Mouse (Mus musculus) lung, embryonic 14.5 days (tissue): ENCODE results near the gene Prdm5. TPM values are rescaled to one million over a fixed set of nuclear protein-coding genes. Genes with fewer than 3 reads are reported as not detected.

Experiments
- ATAC-seq: fragments of 200-750 bp; cut with Nextera tagmentation; 2 replicates; pipeline ENCODE4 v1.8.0; 2017; ENCODE audit warnings: mild to moderate bottlenecking, moderate TSS enrichment, moderate library complexity; ENCODE audit not compliant: insufficient read depth
- DNase-seq: peaks from one replicate; pipeline ENCODE4 v3.0.0-alpha.2; 2015
- H3K27ac ChIP-seq: fragments of 300-500 bp; sonication (generic); 2 replicates; pipeline ENCODE4 v1.5.1; 2014; ENCODE audit warnings: low read depth, mild to moderate bottlenecking, moderate library complexity
- H3K27me3 ChIP-seq: fragments of 300-500 bp; sonication (generic); 2 replicates; pipeline ENCODE4 v1.6.1; 2014; ENCODE audit warnings: low read length, control low read depth; ENCODE audit not compliant: insufficient read depth
- H3K36me3 ChIP-seq: fragments of 300-500 bp; sonication (generic); 2 replicates; pipeline ENCODE4 v1.6.1; 2014; ENCODE audit warnings: control low read depth; ENCODE audit not compliant: insufficient read depth
- H3K4me1 ChIP-seq: fragments of 300-500 bp; sonication (generic); 2 replicates; pipeline ENCODE4 v1.6.1; 2014; ENCODE audit warnings: antibody characterized with exemption, control low read depth; ENCODE audit not compliant: insufficient read depth
- H3K4me2 ChIP-seq: fragments of 300-500 bp; sonication (generic); 2 replicates; pipeline ENCODE4 v1.6.1; 2014; ENCODE audit warnings: mild to moderate bottlenecking
- H3K4me3 ChIP-seq: fragments of 300-500 bp; sonication (generic); 2 replicates; pipeline ENCODE4 v1.5.1; 2014; ENCODE audit warnings: low read depth, low read length
- H3K9ac ChIP-seq: fragments of 300-500 bp; sonication (generic); 2 replicates; pipeline ENCODE4 v1.6.1; 2014
- H3K9me3 ChIP-seq: fragments of 300-500 bp; sonication (generic); 2 replicates; pipeline ENCODE4 v1.6.1; 2016; ENCODE audit warnings: low read depth, low read length, control low read depth
- CTCF ChIP-seq: IDR thresholded peaks from 2 replicates; pipeline ENCODE4 v1.5.1; 2016; ENCODE audit warnings: antibody characterized with exemption, low read depth
- WGBS: fragments of 180-500 bp; shearing (Covaris S2); extraction: QIAGEN DNeasy Blood & Tissue Kit; methylation state at CpG from one replicate; pipeline ENCODE4 v1.1.7; 2014; 5-methylcytosine and 5-hydroxymethylcytosine counted together
- polyA plus RNA-seq: library from polyadenylated mRNA; unstranded; fragments of >200 nt; fragmentation: Nextera tagmentation; extraction: Ambion mirVana; gene quantifications from 2 replicates; pipeline ENCODE4 v1.2.1, GENCODE M21; 2014

Gene Prdm5
- 23.5 and 25.0 TPM in 2 replicates for polyA plus RNA-seq

DNA sequence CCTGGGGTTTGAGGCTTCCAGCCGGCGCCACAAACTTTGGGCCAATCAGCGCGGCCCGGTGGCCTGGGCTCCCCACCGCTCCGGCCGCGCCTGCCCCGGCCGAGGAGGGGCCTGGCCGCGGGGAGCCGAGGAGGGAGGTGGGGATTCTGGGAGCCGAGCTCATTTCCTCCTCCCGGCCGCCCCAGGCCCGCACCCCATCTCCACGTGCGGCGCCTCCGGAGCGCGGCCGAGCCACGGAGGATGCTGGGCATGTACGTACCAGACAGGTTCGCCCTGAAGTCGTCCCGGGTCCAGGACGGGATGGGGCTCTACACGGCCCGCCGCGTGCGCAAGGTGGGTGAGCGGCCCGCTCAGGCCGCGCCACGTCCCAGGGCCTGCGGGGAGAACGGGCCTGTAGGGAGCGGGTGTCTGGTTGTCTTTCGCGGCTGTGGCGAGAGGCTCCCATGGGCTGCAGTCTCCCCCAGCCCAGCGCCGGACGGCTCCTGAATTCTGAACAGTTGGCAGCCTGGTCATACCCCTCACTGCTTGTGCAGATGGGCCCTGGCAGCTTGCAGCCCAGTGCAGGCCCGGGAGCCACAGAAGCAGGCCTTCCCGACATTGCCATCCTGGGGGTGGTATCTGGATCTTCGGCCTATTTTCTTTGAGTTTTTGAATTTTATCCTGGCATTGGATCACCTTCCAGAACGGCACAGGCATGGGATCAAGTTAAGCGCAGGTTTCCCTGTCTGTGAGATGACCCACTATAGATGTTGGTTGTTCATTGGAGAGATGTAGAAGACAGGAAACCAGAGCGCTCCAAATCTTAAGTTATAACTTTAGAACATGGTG lies at the start of gene Prdm5:
Gene Prdm5 (plus strand): TSS at position 128 of the 828 bp plus-strand sequence.
- WGBS, result 3% methylated on average over 55 of the region's 56 CpGs
- Histone ChIP-seq H3K27me3 (no peaks in the 10 kb centered on the region), H3K4me1 (peaks cover 10% of the 10 kb centered on the region; the same call in 1 of the 2 replicates), H3K9ac (peak within 1 kb of the TSS; percentile 88), H3K4me2 (peak within 1 kb of the TSS; percentile 77), H3K36me3 (no peaks in the 10 kb centered on the region), H3K27ac (peak within 1 kb of the TSS; percentile 83), H3K4me3 (peak within 1 kb of the TSS; percentile 67), H3K9me3 (no peaks in the 10 kb centered on the region)
- TF ChIP-seq CTCF, result no peak
- peak; percentile 96 for ATAC-seq
- DNase-seq, result peak; percentile 83

DNA sequence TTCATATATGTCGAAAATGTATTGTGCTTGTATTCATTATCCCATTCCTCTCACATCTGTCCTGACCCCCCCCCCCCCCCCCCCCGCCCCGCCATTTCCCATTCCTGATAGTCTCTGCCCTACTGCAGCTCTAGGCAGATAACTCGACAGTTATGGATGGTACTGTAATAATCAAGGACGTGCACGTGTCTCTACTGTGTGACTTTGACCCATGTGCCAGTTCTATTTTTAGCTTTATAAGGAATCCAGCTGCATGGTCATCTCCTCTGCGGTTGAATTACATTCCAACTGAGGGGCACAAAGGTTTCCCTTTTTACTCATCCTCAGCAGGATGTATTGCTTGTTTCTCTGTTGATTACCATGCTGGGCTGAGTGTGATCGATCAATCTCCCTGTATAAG lies 39.3 kb upstream of the Prdm5 start:
- H3K27me3 ChIP-seq, result no peaks in the 10 kb centered on the region
- DNase-seq, result peak; percentile 12

DNA sequence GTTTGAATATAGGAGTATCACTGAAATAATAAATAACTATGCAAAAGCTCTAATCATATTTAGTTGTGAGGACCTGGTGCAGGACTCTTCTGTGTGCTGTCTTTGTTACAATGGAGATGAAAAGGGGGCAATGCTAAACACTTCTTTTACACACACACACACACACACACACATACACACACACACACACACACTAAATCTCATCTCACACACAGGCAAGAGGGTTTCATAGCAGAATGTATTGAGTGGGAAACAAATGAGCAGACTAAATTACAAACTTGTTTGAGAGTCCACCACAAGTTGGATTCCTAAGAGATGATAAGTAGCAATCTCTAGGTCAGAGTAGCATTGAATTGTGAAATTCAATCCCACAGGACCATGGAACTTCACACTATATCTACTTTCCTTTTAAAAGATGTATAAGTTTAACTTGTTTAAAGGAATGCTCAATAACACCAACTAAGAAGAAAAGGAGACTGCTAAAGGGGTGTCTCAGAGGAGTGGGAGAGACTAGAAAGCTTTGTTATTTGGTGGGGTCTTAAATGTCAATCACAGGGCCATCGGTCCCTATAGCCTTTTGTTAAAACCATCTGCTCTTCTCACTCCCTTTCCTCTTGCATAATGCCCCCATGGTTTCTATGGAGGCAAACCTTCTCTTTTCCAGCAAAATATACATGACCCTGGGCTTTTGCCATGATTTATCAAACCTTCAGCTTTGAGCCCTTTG lies 35.5 kb upstream of the Prdm5 start:
- no peak for ATAC-seq
- 68% methylated on average over 1 of the region's 1 CpGs for WGBS
- no peak overlapping the region for H3K9ac ChIP-seq
- H3K4me1 ChIP-seq, result no peaks in the 10 kb centered on the region
- no peaks in the 10 kb centered on the region for H3K27me3 ChIP-seq
- H3K4me2 ChIP-seq, result no peak overlapping the region
- no peak overlapping the region for H3K27ac ChIP-seq
- no peak overlapping the region for H3K4me3 ChIP-seq
- no peaks in the 10 kb centered on the region for H3K9me3 ChIP-seq
- no peaks in the 10 kb centered on the region for H3K36me3 ChIP-seq
- DNase-seq, result no peak
- no peak for TF ChIP-seq CTCF

More for the DNA sequence above, 39.3 kb upstream of the Prdm5 start:
- Histone ChIP-seq H3K4me3 (no peak overlapping the region), H3K9ac (no peak overlapping the region), H3K9me3 (no peaks in the 10 kb centered on the region), H3K27ac (no peak overlapping the region), H3K4me1 (no peaks in the 10 kb centered on the region), H3K36me3 (no peaks in the 10 kb centered on the region), H3K4me2 (no peak overlapping the region)
- peak; percentile 49 for ATAC-seq
- TF ChIP-seq CTCF, result no peak
- WGBS, result 35% methylated on average over 8 of the region's 8 CpGs

DNA sequence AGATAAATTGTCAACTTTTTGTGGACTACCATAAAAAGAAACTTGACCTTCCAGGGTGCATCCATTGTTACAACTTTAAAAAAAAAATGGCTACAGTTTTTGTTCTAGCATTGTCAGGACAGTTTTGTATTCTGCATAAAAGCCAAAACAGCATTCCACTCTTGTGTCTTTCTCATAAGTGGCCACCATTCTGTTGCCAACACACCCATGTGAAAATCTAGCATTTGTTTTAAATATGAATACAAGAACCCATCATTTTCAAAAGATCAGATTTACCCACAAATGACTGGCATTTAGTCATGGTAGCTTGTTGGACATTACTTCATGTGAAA lies 35.0 kb upstream of the Prdm5 start:
- Histone ChIP-seq H3K4me3 (no peak overlapping the region), H3K9me3 (no peaks in the 10 kb centered on the region), H3K27me3 (no peaks in the 10 kb centered on the region), H3K36me3 (no peaks in the 10 kb centered on the region), H3K4me2 (no peak overlapping the region), H3K27ac (no peak overlapping the region), H3K9ac (no peak overlapping the region), H3K4me1 (no peaks in the 10 kb centered on the region)
- no peak for DNase-seq
- no peak for ATAC-seq
- no peak for TF ChIP-seq CTCF

DNA sequence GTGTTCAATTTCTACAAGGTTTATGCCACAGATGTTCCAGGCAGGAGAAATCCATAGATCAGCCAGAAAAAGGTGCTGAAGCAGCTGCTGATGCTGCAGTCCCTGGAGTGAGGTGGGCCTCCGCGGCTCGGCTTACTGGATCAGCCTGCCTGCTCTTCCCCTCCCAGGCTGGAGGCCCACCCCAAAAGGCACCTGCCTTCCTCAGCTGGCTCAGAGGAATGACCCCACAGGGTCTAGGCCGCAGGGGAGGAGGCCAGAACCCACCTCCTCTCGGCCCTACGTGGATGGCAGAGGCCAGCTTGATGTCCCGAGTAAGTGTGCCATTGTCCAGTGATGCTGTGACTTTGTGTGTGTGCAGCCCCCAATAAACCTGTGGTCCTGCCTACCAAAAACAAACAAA lies 20.6 kb upstream of the Prdm5 start:
- H3K27me3 ChIP-seq, result no peaks in the 10 kb centered on the region
- no peak overlapping the region for H3K9ac ChIP-seq
- H3K36me3 ChIP-seq, result no peaks in the 10 kb centered on the region
- WGBS, result 68% methylated on average over 7 of the region's 7 CpGs
- no peak overlapping the region for H3K4me3 ChIP-seq
- no peaks in the 10 kb centered on the region for H3K4me1 ChIP-seq
- no peaks in the 10 kb centered on the region for H3K9me3 ChIP-seq
- no peak overlapping the region for H3K27ac ChIP-seq
- TF ChIP-seq CTCF, result no peak
- DNase-seq (no peak), ATAC-seq (no peak)
- H3K4me2 ChIP-seq, result no peak overlapping the region

DNA sequence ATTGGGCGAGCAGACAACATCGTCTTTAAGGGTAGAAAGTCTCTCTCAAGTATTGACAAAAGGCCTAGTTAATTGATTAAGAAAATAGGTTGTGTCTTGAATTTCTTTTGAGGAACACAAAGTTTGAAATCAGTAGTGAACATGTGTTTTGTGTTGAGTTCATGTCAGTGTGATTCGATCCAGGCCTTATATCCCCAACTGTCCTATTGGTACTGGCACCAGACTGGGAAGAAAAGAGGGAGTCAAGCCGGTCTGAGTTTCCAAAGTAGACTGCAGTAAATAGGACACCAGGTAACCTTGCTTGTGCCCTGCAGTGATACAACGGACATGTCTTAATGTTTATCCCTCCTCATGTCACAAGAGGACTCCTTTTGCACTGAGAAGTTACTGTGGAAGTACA lies 19.6 kb upstream of the Prdm5 start:
- no peak for TF ChIP-seq CTCF
- H3K4me3 ChIP-seq, result no peak overlapping the region
- DNase-seq, result no peak

DNA sequence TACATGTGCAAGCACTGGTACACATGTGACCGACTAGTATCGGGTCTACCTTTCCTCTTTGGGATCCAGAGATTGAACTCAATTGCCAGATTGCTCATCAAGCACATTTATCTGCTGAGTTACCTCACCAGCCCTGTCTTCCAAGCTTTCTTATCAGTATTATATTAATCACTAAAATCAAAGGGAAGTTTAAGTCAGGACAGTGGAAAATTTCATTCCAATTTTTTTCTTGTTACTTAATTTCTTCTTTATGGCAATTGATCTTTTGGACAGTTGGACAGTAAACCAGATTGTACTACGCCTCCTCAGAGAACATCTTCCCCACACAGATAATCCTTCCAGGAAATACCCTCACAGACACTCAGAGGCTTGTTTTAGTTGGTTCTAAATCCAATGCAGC lies 18.7 kb upstream of the Prdm5 start:
- TF ChIP-seq CTCF, result no peak
- 67% methylated on average over 3 of the region's 3 CpGs for WGBS
- Histone ChIP-seq H3K4me1 (no peaks in the 10 kb centered on the region), H3K4me2 (no peak overlapping the region), H3K36me3 (no peaks in the 10 kb centered on the region), H3K27ac (no peak overlapping the region), H3K27me3 (no peaks in the 10 kb centered on the region), H3K9ac (no peak overlapping the region), H3K9me3 (no peaks in the 10 kb centered on the region), H3K4me3 (no peak overlapping the region)
- no peak for ATAC-seq
- DNase-seq, result no peak

More for the DNA sequence above, 19.6 kb upstream of the Prdm5 start:
- no peaks in the 10 kb centered on the region for H3K4me1 ChIP-seq
- no peak overlapping the region for H3K9ac ChIP-seq
- no peaks in the 10 kb centered on the region for H3K9me3 ChIP-seq
- H3K4me2 ChIP-seq, result no peak overlapping the region
- H3K36me3 ChIP-seq, result no peaks in the 10 kb centered on the region
- 78% methylated on average over 5 of the region's 5 CpGs for WGBS
- ATAC-seq, result no peak
- no peak overlapping the region for H3K27ac ChIP-seq
- no peaks in the 10 kb centered on the region for H3K27me3 ChIP-seq
